Mouse (Mus musculus) cerebellum, postnatal 4 days (tissue): ENCODE measurements around the gene Fosl2.

Source experiments
- DNase-seq, 2 experiments: peaks; one replicate each; pipeline ENCODE4 v3.0.0; 2022; ENCODE audit warnings: low spot score in 2 of 2, mixed read lengths in 1 of 2

The Fosl2 gene

DNA sequence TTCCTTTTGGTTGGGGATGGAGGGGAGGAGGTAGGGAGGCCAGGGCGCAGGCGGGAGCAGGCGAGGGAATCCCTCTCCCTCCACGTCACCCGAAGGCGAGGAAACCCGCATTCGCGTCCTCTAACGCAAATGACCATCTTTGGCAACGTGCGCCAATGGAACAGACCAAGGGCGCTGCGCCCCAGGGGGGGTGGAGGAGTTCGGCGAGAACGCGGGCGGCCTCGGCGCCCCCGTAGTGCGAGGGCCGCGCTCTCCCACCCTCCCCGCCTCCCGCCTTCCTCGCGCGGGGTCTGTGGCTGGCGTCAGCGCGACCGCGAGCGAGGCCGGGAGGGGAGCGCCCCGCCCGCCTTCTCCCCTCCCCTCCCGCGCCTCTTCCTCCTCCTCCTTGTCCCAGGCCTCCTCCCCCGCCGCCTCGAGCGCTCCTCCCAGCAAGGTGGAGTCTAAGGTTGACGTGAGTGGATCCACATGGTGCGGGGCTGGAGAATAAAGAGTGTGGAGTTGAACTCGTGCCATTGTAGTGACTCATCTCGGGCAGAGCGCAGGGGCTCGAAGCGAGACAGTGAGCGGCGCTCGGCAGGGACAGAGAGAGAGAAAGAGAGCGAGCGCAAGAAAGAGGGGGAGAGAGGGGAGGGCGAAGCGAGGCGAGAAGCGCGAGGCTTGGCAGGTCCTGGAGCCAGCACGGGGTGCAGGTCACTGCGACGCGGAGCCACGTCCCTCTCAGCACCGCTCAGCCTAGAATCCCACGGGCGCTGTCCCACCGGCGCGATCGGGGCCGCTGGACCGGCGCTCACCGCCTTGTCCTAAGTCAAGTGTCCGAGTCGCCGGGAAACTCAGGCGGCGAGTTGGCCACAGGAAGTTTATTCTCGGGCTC, at the start of gene Fosl2:
TSS of gene Fosl2 (plus strand) at position 466 of the 871 bp plus-strand sequence.
- DNase-seq = peak; percentile 63 to 80

- no peak for DNase-seq
Observed at GRCm38 (mm10) chr5:32085971-32086370, 49.6 kb upstream of the Fosl2 start.

DNA sequence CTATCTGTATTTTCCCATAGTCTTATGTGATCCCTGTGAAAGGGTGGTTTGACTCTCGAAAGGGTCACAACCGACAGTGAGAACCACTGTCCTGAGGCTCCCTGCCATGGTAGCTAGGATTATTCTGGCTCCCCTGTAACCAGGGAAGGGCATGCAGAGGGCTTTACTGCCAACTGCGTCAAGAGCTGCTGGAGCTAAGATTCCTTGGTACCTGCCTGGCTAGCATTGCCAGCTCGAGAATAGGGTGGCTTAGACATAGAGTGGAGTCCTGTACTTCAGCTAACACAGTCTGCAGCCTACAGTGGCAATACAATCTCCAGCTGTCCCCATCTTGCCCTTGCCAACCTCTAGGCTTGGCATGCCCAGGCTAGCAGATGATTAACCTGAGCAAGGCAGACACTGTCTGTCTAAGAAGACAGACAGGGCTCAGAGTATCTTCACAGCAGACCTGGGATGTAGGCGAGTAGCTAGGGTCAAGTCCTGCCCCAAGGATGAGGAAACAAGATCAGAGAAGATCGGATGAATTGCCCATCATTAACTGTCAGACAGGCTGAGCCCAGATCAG, 49.0 kb upstream of the Fosl2 start:
- DNase-seq = no peak

GRCm38 (mm10) chr5:32089481-32089880, 46.1 kb upstream of the Fosl2 start:
- no peak for DNase-seq

DNA sequence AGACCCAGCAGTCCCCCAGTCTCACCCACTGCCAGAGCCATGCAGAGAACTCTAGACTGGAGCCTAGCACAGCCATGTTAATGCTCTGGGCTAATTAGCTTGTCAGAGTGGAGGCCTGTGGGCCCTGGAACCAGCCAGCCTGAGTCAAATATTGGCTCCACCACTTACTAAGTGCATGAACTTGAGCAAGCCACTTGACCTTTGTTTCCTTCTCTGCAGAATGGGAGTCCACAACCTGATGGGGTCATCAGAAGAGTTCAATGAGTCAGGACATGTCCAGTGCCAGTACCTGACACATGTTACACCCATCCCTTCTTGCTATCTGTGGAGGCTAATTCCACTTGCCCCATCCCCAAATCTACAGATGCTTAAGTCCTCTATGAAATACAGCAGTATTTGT, 43.3 kb upstream of the Fosl2 start:
- DNase-seq = no peak

DNA sequence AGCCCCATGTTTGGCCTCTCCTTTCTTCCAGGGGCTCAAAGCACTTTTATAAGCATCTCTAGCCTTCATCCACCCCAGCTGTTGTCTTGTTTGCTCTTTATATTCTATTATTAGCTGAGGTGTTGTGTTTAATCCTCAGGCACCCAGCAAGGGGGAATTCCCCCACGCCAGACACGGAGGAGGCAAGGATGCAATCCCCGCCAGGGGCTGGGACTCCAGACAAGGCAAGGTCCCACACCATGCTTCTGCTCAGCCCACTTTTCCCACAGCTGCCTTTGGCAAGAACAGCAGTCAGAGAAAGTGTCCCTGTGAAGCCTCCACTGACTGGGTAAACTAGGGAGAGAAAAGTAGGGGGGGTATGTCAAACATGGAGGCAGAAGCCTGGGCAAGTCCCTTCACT, 36.9 kb upstream of the Fosl2 start:
- no peak for DNase-seq

DNA sequence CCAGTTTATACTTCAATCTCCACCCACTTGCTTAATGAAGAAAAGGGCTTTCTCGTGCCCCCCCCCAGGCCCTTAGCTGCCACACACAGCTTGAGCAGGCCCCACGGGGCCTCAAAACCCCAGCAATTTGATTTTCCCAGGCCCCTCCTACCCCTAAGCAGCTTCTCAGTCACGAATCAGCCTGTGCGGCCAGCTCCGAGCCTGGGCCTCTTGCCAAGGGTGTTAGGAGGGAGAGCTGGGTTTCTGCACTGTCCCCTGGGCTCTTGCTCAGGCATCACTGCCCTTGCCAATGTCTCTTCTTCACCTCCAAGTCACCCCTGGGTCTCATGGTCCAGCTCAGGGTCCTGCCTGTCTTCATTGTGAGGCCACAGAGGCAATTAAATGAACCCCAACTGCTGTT, 33.1 kb upstream of the Fosl2 start:
- peak in 1 of 2 experiments; percentile 53 for DNase-seq

DNA sequence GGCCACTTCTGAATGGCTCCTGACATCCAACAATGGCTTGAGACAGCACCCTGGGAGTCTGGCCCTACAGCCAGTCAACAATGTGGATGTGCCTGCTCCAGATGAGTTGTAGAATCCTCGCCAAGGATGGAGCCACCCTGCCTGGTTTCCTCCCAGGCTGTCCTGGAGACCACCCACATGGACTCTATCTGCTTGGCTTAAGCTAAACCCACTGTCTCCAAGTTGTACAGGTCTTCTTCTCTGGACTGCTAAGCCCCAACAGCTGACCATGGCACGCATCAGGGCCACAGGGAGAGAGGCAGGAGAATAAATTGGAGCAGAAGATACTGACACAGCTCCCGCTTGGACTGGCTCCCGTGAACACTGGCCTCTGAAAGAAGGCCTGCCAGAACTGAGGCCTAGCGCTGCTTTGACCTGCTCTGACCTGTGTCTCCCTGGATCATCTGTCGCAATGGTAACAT, 32.6 kb upstream of the Fosl2 start:
- peak in 1 of 2 experiments; percentile 13 for DNase-seq

- DNase-seq = no peak
Observed at GRCm38 (mm10) chr5:32103545-32103944, 32.1 kb upstream of the Fosl2 start.

- no peak for DNase-seq
Observed at GRCm38 (mm10) chr5:32104119-32104990, 31.2 kb upstream of the Fosl2 start.

DNA sequence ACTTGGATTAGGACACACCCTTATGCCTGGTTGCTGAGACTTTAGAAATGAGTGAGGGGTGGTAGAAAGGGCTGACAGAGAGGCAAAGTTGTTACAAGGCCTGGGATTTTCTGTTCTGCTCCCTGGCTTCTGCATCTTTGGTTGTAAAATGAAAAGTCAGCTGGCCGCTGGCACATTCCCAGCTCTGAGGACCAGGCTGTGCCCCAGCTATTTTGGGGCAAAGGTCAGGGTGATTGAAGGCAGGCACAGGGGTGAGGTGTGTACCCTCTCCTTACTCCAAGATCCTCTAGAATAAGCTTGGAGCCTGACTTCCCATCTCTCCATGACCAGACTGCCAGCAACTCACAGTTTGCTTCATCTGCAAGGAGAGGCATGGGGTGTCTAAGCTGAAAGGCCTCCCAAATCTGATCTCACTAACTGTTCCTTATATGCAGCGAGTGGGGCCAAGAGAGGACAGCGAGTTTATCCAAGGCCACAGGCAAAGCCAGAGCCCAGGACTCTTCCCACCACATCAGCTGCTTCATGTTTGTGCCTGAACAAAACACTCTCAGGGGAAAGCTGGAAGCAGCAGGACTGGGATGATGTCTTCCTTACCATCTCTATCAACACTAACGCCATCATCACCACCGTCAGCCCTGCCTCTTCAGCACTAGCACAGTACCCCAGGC, 29.0 kb upstream of the Fosl2 start:
- DNase-seq = no peak

DNA sequence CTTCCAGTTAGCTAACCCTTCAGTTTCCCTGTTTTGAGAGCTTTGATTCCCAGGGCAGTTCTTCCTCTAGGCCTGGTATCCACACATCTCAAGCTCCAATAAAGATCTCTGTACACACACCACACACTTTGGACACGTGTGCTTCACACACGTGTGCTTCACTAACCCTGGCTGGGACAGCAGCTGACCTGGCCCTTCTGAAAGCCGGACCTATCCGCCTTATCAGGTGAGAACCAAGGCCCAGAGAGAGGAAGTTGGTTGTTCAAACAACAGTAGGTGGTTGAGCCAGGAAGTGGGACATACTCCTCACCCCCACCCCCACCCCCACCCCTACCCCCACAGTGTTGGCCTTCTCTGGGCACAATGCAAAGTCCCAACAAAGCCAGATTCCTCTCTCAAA, 24.9 kb upstream of the Fosl2 start:
- DNase-seq = no peak

DNA sequence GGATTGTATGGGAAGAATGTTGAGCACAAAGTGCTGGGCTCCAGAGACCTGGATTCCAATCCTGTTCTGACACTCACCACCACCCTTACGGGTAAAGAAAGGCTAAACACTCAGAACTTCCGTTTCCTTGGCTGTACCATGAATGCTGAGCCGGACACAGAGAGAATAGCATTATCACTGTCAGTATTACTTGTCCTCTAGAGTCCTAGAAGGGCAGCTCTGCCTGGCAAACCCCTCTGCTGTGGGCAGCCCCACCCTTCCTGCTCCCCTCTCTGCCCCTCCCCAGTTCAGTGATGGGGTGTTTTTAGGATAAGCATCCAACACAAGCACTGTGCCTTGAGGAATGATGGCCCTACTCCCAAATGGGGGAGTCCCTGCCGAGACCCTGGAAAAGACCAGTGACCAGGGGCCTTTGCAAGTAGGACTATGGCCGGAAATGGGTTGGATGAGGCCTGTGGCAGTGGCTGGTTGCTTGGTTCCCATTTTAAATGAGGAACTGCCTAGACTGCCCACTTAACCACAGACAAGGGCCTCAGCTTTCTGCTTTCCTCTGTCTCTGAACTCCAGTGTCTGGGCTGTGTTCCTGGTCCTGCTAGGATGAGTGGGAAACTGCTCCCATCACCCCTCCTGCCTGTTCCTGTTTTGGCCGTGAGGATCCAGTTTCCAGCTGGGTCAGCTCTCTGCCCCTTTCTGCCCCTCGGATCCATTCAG, 23.2 kb upstream of the Fosl2 start:
- DNase-seq = no peak

DNA sequence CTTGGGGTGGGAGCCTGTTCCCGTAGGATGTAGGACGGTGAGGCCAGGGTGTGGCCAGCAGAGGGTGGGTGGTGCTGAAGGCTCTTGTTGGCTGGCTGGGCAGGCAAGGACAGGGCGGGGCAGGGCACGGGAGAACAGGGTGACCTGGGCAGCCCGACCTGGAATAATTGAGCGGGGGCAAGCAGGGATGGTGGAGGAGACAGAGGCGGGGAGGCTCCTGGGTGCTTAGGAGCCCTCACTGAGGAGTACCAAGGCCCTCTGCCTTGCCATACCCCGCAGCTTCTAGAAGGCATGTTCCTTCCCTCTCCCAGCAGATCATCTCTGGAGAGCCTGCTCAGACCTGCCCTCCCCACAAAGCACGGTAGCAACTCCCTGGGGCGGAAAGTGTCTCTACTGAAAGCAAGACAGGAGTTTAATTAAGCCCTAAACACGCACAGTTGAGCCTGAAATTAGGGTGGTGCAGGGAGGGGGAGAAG, 14.7 kb upstream of the Fosl2 start:
- no peak for DNase-seq

DNA sequence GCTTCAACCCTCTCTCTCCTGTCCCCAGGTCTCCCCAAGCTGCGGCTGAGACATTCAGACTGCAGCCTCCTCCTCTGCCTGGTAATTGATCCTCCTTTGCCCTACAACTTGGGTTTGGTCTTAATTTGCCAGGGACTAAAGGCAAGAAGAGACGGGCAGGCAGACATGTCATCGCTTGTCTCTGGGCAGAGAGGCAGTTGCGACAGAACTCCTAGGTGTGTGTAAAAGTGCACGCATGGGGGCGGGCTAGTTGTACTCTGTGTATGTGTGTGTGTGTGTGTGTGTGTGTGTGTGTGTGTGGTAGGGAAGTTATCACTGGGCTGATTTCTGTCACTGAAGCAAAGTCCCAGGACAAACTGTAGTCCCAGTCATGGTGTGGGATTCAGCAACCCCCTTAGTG, 13.7 kb upstream of the Fosl2 start:
- DNase-seq = no peak

- DNase-seq = no peak
Observed at GRCm38 (mm10) chr5:32122363-32122762, 13.2 kb upstream of the Fosl2 start.

GRCm38 (mm10) chr5:32124957-32125356, 10.6 kb upstream of the Fosl2 start:
- DNase-seq = no peak

DNA sequence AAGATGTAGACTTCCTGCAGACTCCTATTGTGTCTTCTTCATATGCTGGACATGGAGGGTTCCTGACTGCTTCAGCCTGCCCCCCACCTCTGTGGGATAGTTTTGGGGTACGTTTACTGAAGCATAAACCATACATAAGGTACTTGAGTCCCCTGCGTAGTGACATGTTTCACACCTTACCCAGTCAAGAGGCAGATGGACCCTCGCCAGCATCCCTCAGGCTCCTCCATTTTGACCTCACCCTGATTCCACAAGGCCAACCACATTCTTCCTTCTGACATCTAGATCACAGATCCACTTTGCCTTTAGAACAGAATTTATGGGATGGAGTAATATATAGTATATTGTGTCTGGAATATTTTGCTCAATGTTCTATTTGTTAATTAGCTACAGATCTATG, 8.4 kb upstream of the Fosl2 start:
- DNase-seq = no peak

DNA sequence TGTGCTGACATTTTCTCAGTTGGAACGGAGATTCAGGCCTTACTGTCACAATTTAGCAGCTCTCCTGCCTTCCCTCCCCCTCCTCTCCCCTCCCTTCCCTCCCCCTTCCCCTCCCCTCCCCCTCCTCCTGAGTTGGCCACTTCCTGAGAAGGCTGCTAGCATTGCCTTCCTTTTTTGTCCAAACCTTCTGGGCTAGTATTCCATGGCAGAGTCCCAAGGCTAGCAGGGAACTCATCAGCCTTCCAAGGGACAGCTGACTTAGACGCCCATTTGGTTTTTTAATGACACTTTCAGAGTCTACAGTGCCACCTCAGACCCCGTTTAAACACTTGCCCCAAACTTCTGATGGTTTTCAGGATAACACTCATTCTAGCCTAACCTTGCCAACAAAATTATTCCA, 7.7 kb upstream of the Fosl2 start:
- no peak for DNase-seq

GRCm38 (mm10) chr5:32132971-32133501, 2.6 kb upstream of the Fosl2 start:
- DNase-seq = peak in 1 of 2 experiments; percentile 64

DNA sequence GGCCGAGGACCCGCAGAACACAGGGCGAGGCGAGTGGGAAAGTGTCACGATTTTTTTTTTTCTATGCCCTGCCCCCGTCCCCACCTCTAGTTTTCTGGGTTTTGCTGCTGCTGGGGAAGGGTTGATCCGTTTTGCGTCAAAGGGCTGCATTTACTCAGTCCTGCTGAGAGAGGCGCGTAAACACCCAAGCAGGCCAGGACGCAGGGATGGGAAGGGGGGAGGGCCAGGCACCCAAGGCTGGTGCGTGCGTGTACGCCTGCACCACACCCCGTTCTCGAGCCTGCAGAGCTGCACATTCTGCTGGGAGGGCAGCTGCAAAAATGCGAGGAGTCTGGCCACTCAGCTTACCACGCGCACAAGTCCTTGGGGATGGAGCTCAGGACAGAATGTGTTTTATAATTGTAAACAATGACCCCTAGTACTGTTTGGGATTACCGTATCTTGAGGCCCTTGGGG, 2.0 kb upstream of the Fosl2 start:
- peak in 1 of 2 experiments; percentile 39 for DNase-seq
